Mouse (Mus musculus) erythroblast, embryonic 14.5 days (primary cell): Measurements from ENCODE around the gene Amt. TPM values are rescaled to one million over a fixed set of nuclear protein-coding genes. Genes with fewer than 3 reads are reported as not detected.
"Not testable (repeated sequence)": the region's sequence is repeated elsewhere in the genome, so short reads cannot be mapped to it uniquely, and the experiment has no call there.

Experiments
- H3K27me3 ChIP-seq: 2 replicates; pipeline ENCODE4 v1.6.1; 2012; ENCODE audit warnings: inconsistent platforms; ENCODE audit not compliant: control insufficient read depth
- H3K36me3 ChIP-seq: 2 replicates; pipeline ENCODE4 v1.6.1; 2012; ENCODE audit warnings: mild to moderate bottlenecking, inconsistent platforms; ENCODE audit not compliant: control insufficient read depth
- H3K4me1 ChIP-seq: 2 replicates; pipeline ENCODE4 v1.6.1; 2012; ENCODE audit warnings: inconsistent platforms; ENCODE audit not compliant: control insufficient read depth
- H3K4me3 ChIP-seq: replicated peaks from 2 replicates; pipeline ENCODE3; 2012; ENCODE audit warnings: moderate library complexity, mild to moderate bottlenecking, inconsistent platforms
- H3K9me3 ChIP-seq: 2 replicates; pipeline ENCODE4 v1.6.1; 2012; ENCODE audit warnings: low read length, inconsistent platforms, mixed read lengths; ENCODE audit not compliant: control insufficient read depth
- GATA1 ChIP-seq: IDR thresholded peaks from 2 replicates; pipeline ENCODE4 v1.6.1; 2012; ENCODE audit warnings: low read length, inconsistent platforms, mixed read lengths
- TAL1 ChIP-seq: IDR thresholded peaks from 3 replicates; pipeline ENCODE4 v1.6.1; 2012; ENCODE audit warnings: low read length, inconsistent platforms, mixed read lengths
- polyA plus RNA-seq: library from polyadenylated mRNA; stranded (reverse); fragments of >175 nt; gene quantifications from 2 replicates; pipeline ENCODE4 v1.2.3, GENCODE M21; 2012

Amt gene
- polyA plus RNA-seq, 1 experiment = not detected

GRCm38 (mm10) chr9:108278697-108279450, 17.8 kb upstream of the Amt start:
- no peak for TF ChIP-seq GATA1
- no peak for TF ChIP-seq TAL1
- Histone ChIP-seq H3K4me3 (no peak overlapping the region), H3K36me3 (no peaks in the 10 kb centered on the region), H3K4me1 (no peaks in the 10 kb centered on the region), H3K9me3 (no peaks in the 10 kb centered on the region), H3K27me3 (peaks cover 14% of the 10 kb centered on the region)

GRCm38 (mm10) chr9:108280071-108280828, 16.4 kb upstream of the Amt start:
- peaks cover 9% of the 10 kb centered on the region for H3K4me1 ChIP-seq
- peaks cover 5% of the 10 kb centered on the region for H3K27me3 ChIP-seq
- no peak overlapping the region for H3K4me3 ChIP-seq
- no peaks in the 10 kb centered on the region for H3K36me3 ChIP-seq
- no peaks in the 10 kb centered on the region for H3K9me3 ChIP-seq
- no peak for TF ChIP-seq GATA1
- TF ChIP-seq TAL1 = no peak

- H3K9me3 ChIP-seq = no peaks in the 10 kb centered on the region
- H3K4me3 ChIP-seq = no peak overlapping the region
- no peaks in the 10 kb centered on the region for H3K36me3 ChIP-seq
- peaks cover 20% of the 10 kb centered on the region for H3K4me1 ChIP-seq
- H3K27me3 ChIP-seq = no peaks in the 10 kb centered on the region
- TF ChIP-seq GATA1 (no peak), TAL1 (no peak)
Measured at GRCm38 (mm10) chr9:108284410-108284809, 12.2 kb upstream of the Amt start.

GRCm38 (mm10) chr9:108287526-108288238, 9.0 kb upstream of the Amt start:
- not testable (repeated sequence) for H3K4me3 ChIP-seq, H3K9me3 ChIP-seq, H3K27me3 ChIP-seq, H3K36me3 ChIP-seq
- H3K4me1 ChIP-seq = peaks cover 36% of the 10 kb centered on the region

- H3K4me3 ChIP-seq = peak overlapping the region; percentile 69
Measured at GRCm38 (mm10) chr9:108289347-108289746, 7.3 kb upstream of the Amt start.

GRCm38 (mm10) chr9:108290016-108290750, 6.5 kb upstream of the Amt start, which contains the start of gene Nicn1:
Nicn1 (plus strand) TSS chr9:108290429.
- Histone ChIP-seq H3K36me3 (no peaks in the 10 kb centered on the region; the same call in 1 of the 2 replicates), H3K4me1 (peaks cover 27% of the 10 kb centered on the region), H3K9me3 (no peaks in the 10 kb centered on the region), H3K27me3 (no peaks in the 10 kb centered on the region; the same call in 1 of the 2 replicates), H3K4me3 (peak within 1 kb of the TSS; percentile 69)
- TF ChIP-seq GATA1 (peak; percentile 67), TAL1 (no peak)

More at GRCm38 (mm10) chr9:108289347-108289746, 7.3 kb upstream of the Amt start:
- no peaks in the 10 kb centered on the region; the same call in 1 of the 2 replicates for H3K27me3 ChIP-seq
- H3K36me3 ChIP-seq = no peaks in the 10 kb centered on the region
- TF ChIP-seq GATA1 (no peak), TAL1 (no peak)
- no peaks in the 10 kb centered on the region for H3K9me3 ChIP-seq
- H3K4me1 ChIP-seq = peaks cover 33% of the 10 kb centered on the region

GRCm38 (mm10) chr9:108290773-108291172, 5.9 kb upstream of the Amt start:
- Histone ChIP-seq H3K4me1 (peaks cover 27% of the 10 kb centered on the region), H3K27me3 (no peaks in the 10 kb centered on the region; the same call in 1 of the 2 replicates), H3K9me3 (no peaks in the 10 kb centered on the region), H3K4me3 (peak overlapping the region; percentile 69), H3K36me3 (no peaks in the 10 kb centered on the region; the same call in 1 of the 2 replicates)
- TF ChIP-seq GATA1 (no peak), TAL1 (no peak)

GRCm38 (mm10) chr9:108301853-108302252, 5.2 kb downstream of the Amt start:
- Histone ChIP-seq H3K27me3 (peaks cover 2% of the 10 kb centered on the region; the same call in 1 of the 2 replicates), H3K9me3 (no peaks in the 10 kb centered on the region), H3K36me3 (peaks cover 35% of the 10 kb centered on the region), H3K4me1 (peaks cover 34% of the 10 kb centered on the region), H3K4me3 (no peak overlapping the region)
- TF ChIP-seq TAL1 (no peak), GATA1 (no peak)
